Comparison of ENCODE assay signal across 20 mouse cellular contexts in the genomic region with DNA sequence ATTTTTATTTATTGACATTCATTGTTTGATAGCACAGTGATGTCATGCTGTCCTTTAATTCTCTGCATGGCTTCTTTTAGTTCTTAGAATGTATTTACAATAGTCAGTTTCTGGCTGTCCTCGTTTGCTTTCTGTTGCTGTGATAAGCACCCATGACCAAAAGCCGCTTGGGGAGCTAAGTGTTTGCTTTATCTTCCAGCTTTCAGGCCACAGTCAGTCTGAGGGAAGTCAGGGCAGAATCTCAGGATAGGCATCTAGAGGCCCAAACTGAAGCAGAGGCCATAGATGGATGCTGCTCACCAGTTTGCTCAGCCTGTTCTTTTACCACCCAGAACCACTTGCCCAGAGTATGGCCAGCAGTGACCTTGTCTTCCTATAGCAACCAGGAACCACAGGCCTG. TPM values are rescaled to one million over a fixed set of nuclear protein-coding genes. Genes with fewer than 3 reads are reported as not detected.
DNase-seq lines count a peak whose midpoint lies in the region; ATAC-seq lines count a peak whose summit lies in the region.
"Had no signal": no experiment of that assay in that cellular context is flagged by ENCODE, and none has a peak within 500 bp of the region (broad histone marks: within the 10 kb centered on the region; RNA-seq: fewer than 3 reads in every experiment).

No protein-coding gene starts in this region.

- H3K27ac ChIP-seq in midbrain, embryonic 11.5 days (ENCODE audit: low read depth, low read length) = no peak overlapping the region
- no peak overlapping the region for H3K27ac ChIP-seq in midbrain, embryonic 15.5 days
- H3K27ac ChIP-seq in liver, embryonic 11.5 days (ENCODE audit: low read depth, low read length) = no peak overlapping the region
- H3K27ac ChIP-seq in liver, embryonic 15.5 days (replicated peaks) = no peak overlapping the region
- H3K27ac ChIP-seq: embryonic facial prominence, embryonic 10.5 days; forebrain, embryonic 13.5 days; gastrocnemius, adult 2 months; heart, embryonic 13.5 days; hindbrain, embryonic 15.5 days had no signal

- intact Hi-C loops in left cerebral cortex, postnatal 25 days (cut with DNase I) = no loop called here

- no peaks in the 10 kb centered on the region for H3K27me3 ChIP-seq in midbrain, embryonic 11.5 days (ENCODE audit: control insufficient read depth, insufficient read depth, low read length)
- no peaks in the 10 kb centered on the region for H3K27me3 ChIP-seq in midbrain, embryonic 15.5 days (replicated peaks)
- H3K27me3 ChIP-seq in liver, embryonic 11.5 days (replicated peaks; ENCODE audit: control insufficient read depth, insufficient read depth, low read length) = no peaks in the 10 kb centered on the region
- H3K27me3 ChIP-seq in liver, embryonic 15.5 days = no peaks in the 10 kb centered on the region
- H3K27me3 ChIP-seq: CH12.LX; forebrain, embryonic 13.5 days; heart, embryonic 13.5 days; hindbrain, embryonic 15.5 days had no signal

- no peak overlapping the region for H3K4me3 ChIP-seq in midbrain, embryonic 11.5 days (ENCODE audit: low read depth, low read length)
- no peak overlapping the region for H3K4me3 ChIP-seq in midbrain, embryonic 15.5 days
- no peak overlapping the region for H3K4me3 ChIP-seq in liver, embryonic 11.5 days (ENCODE audit: low read depth, low read length)
- no peak overlapping the region for H3K4me3 ChIP-seq in liver, embryonic 15.5 days (replicated peaks)
- H3K4me3 ChIP-seq: embryonic facial prominence, embryonic 10.5 days; forebrain, embryonic 13.5 days; gastrocnemius, adult 2 months; heart, embryonic 13.5 days; hindbrain, embryonic 15.5 days had no signal

- H3K9me3 ChIP-seq in midbrain, embryonic 11.5 days (ENCODE audit: control insufficient read depth, low read length) = no peaks in the 10 kb centered on the region
- no peaks in the 10 kb centered on the region for H3K9me3 ChIP-seq in midbrain, embryonic 15.5 days
- H3K9me3 ChIP-seq in liver, embryonic 11.5 days (ENCODE audit: control insufficient read depth, low read length) = no peaks in the 10 kb centered on the region
- no peaks in the 10 kb centered on the region for H3K9me3 ChIP-seq in liver, embryonic 15.5 days (replicated peaks)
- H3K9me3 ChIP-seq: embryonic facial prominence, embryonic 10.5 days; forebrain, embryonic 13.5 days; heart, embryonic 13.5 days; hindbrain, embryonic 15.5 days had no signal

- DNase-seq in midbrain, embryonic 11.5 days (ENCODE audit: low spot score, missing footprints) = peak; percentile 23
- no peak for DNase-seq in liver, embryonic 11.5 days (ENCODE audit: low spot score)
- no peak for DNase-seq in kidney, postnatal 10 days
- no peak for DNase-seq in left cerebral cortex, postnatal 25 days (ENCODE audit: low spot score in 2 of 2)
- DNase-seq in retina, embryonic 14.5 days (ENCODE audit: low spot score) = no peak
- DNase-seq: adrenal gland, adult 8-10 months; adrenal gland, postnatal 36 days; cerebellum, adult 18-20 months; cerebellum, adult 9-11 months; cerebellum, postnatal 36 days; gastrocnemius, adult 2 months; gastrocnemius, postnatal 25 days; heart, postnatal 36 days had no signal

- H3K9ac ChIP-seq in midbrain, embryonic 11.5 days (ENCODE audit: low read length) = no peak overlapping the region
- H3K9ac ChIP-seq in midbrain, embryonic 15.5 days = no peak overlapping the region
- H3K9ac ChIP-seq in liver, embryonic 11.5 days (ENCODE audit: low read depth, low read length) = no peak overlapping the region
- no peak overlapping the region for H3K9ac ChIP-seq in liver, embryonic 15.5 days
- H3K9ac ChIP-seq: forebrain, embryonic 13.5 days; heart, embryonic 13.5 days; hindbrain, embryonic 15.5 days had no signal

- H3K4me1 ChIP-seq in midbrain, embryonic 11.5 days (ENCODE audit: control insufficient read depth, insufficient read depth, low read length) = peaks cover 3% of the 10 kb centered on the region; the same call in 1 of the 2 replicates
- H3K4me1 ChIP-seq in midbrain, embryonic 15.5 days = no peaks in the 10 kb centered on the region
- H3K4me1 ChIP-seq in liver, embryonic 11.5 days (replicated peaks; ENCODE audit: control insufficient read depth, insufficient read depth, low read length) = peaks cover 10% of the 10 kb centered on the region
- peaks cover 20% of the 10 kb centered on the region for H3K4me1 ChIP-seq in liver, embryonic 15.5 days (replicated peaks)
- H3K4me1 ChIP-seq: forebrain, embryonic 13.5 days had no signal

- no peak for ATAC-seq in midbrain, embryonic 11.5 days (ENCODE audit: low FRiP score)
- ATAC-seq in midbrain, embryonic 15.5 days (replicated peaks) = no peak
- 0 out of 2 replicates have a peak, but pooled peaks have one; percentile 36 for ATAC-seq in liver, embryonic 11.5 days (replicated peaks; ENCODE audit: low FRiP score)
- ATAC-seq in liver, embryonic 15.5 days (ENCODE audit: insufficient read depth) = peak; percentile 40; the same call in 1 of the 2 replicates
- ATAC-seq: forebrain, embryonic 13.5 days had no signal

- no peaks in the 10 kb centered on the region for H3K36me3 ChIP-seq in midbrain, embryonic 11.5 days (ENCODE audit: control insufficient read depth, insufficient read depth, low read length)
- H3K36me3 ChIP-seq in midbrain, embryonic 15.5 days (replicated peaks) = no peaks in the 10 kb centered on the region
- H3K36me3 ChIP-seq in liver, embryonic 11.5 days (ENCODE audit: control insufficient read depth, insufficient read depth, low read length) = no peaks in the 10 kb centered on the region
- no peaks in the 10 kb centered on the region for H3K36me3 ChIP-seq in liver, embryonic 15.5 days (replicated peaks)
- H3K36me3 ChIP-seq: embryonic facial prominence, embryonic 10.5 days had no signal

- 84% methylated on average over 2 of the region's 2 CpGs for WGBS in midbrain, embryonic 11.5 days
- 80% methylated on average over 2 of the region's 2 CpGs for WGBS in midbrain, embryonic 15.5 days
- 37% methylated on average over 2 of the region's 2 CpGs for WGBS in liver, embryonic 11.5 days
- 23% methylated on average over 2 of the region's 2 CpGs for WGBS in liver, embryonic 15.5 days (ENCODE audit: insufficient replicate concordance)

- H3K4me2 ChIP-seq in midbrain, embryonic 11.5 days = no peak overlapping the region
- H3K4me2 ChIP-seq in midbrain, embryonic 15.5 days = no peak overlapping the region
- H3K4me2 ChIP-seq in liver, embryonic 11.5 days = no peak overlapping the region
- no peak overlapping the region for H3K4me2 ChIP-seq in liver, embryonic 15.5 days
- H3K4me2 ChIP-seq: forebrain, embryonic 13.5 days; heart, embryonic 13.5 days; hindbrain, embryonic 15.5 days had no signal

RNA-seq across cellular contexts. Expression of gene Vwa8, which starts 28.3 kb away (rescaled TPM):
- polyA plus RNA-seq in midbrain, embryonic 11.5 days (2014; fragmentation: Nextera tagmentation; extraction: Ambion mirVana) = 7.0 and 7.7 TPM in 2 replicates
- polyA plus RNA-seq in midbrain, embryonic 15.5 days (2015; fragmentation: Nextera tagmentation; extraction: Ambion mirVana) = 6.7 TPM in 2 replicates
- 12.6 and 13.2 TPM in 2 replicates for polyA plus RNA-seq in liver, embryonic 11.5 days (2014; fragmentation: Nextera tagmentation; extraction: Ambion mirVana)
- polyA plus RNA-seq in liver, embryonic 15.5 days (2015; fragmentation: Nextera tagmentation; extraction: Ambion mirVana) = 7.9 and 8.2 TPM in 2 replicates
- total RNA-seq in left cerebral cortex, postnatal 25 days (2021) = 10 to 100 TPM; 24.5 to 29.2 TPM

Comparison
In these comparisons a context has a peak if more than half of its experiments do, and no peak if none do; other contexts are left out.
1. ATAC-seq: peak in liver, embryonic 11.5 days (single experiment) and liver, embryonic 15.5 days (single experiment); none in midbrain, embryonic 11.5 days (single experiment) and midbrain, embryonic 15.5 days (single experiment).